Mouse (Mus musculus): ENCODE results near the gene Bcl2l12. TPM values are rescaled to one million over a fixed set of nuclear protein-coding genes. Genes with fewer than 3 reads are reported as not detected.
A peak's percentile ranks its signal among the peaks of the same experiment; 100 is the strongest.

The Bcl2l12 gene
- polyA plus RNA-seq, 1 experiment from 2014 or later: 19.2 TPM

DNA sequence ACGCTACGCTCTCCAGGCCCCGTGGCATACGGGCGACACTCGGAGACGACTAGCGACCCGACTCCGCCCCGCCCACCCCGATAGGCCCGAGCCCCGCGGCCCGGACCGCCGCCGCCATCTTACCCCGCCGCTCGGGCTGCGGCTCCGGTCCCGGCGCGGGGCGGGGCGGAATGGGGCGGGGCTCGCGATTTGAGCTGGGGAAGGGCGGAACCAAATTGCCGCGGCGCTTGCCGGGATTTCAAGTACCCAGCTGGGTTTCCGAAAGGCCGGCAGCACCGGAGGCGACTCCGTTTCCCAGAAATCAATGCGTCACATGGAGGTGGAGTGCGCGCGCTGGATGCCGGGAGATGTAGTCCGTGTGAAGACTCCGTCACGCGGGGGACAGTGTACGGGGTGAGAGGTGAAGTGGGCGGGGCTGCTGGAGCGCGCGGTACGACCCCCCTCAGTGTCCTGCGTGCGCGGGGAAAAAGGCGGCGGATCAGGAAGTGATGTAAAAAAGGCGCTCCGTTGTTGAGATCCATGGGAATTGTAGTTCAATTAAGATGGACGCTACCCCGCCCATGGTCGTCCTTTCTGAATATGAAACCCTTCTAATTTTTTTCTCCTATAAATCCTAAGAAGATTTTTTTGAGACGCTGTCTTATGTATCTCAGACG, 17.6 kb upstream of the Bcl2l12 start, which contains the start of gene Scaf1:
Scaf1 (minus strand) TSS at position 407 of the 656 bp plus-strand sequence.
- peaks cover 37% of the 10 kb centered on the region for H3K4me1 ChIP-seq
- WGBS: under 1% methylated on average over 69 of the region's 69 CpGs
- H3K9ac ChIP-seq (replicated peaks): peak within 1 kb of the TSS; percentile 93
- ATAC-seq (replicated peaks): peak; percentile 95
- peak within 1 kb of the TSS; percentile 86 for H3K4me2 ChIP-seq (replicated peaks)
- H3K4me3 ChIP-seq: peak within 1 kb of the TSS; percentile 84
- no peaks in the 10 kb centered on the region for H3K9me3 ChIP-seq
- H3K27ac ChIP-seq (replicated peaks): peak within 1 kb of the TSS; percentile 81
- H3K36me3 ChIP-seq: peaks cover 22% of the 10 kb centered on the region
- H3K27me3 ChIP-seq: peaks cover 4% of the 10 kb centered on the region

DNA sequence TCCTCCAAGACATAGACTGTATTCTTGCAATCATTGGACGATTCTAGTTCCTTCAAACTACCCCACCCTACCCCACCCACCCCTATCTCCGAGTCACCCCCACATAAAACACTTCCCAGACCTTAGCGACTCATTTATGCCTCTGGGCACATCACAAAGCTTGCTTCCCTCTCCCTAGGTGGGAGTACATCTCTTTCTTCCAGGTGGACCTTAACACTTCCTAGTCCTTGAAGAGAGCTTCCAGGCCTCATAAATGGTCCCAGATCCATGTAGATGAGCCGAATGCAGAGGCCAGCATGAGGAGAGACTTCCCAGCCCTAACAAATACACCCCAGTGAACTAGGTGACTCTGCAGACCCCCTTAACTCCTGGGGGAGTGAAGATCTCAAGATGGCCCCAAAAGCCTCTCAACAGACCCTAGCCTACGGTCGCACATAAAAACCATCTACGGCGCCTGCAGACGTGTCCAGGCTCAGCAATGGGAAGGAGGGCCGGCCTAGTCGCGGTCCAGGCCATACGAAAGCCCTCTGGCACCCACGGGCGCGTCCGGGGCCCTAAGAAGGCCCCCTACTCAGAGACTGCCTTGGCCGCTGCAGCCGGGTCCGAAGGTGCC, 16.9 kb upstream of the Bcl2l12 start:
- H3K9ac ChIP-seq (replicated peaks): peak overlapping the region; percentile 93
- H3K4me1 ChIP-seq: peaks cover 37% of the 10 kb centered on the region
- no peak for ATAC-seq (replicated peaks)
- H3K36me3 ChIP-seq: peaks cover 26% of the 10 kb centered on the region
- WGBS: 2% methylated on average over 20 of the region's 20 CpGs
- peak overlapping the region; percentile 86 for H3K4me2 ChIP-seq (replicated peaks)
- H3K4me3 ChIP-seq: peak overlapping the region; percentile 84
- peaks cover 4% of the 10 kb centered on the region for H3K27me3 ChIP-seq
- H3K9me3 ChIP-seq: no peaks in the 10 kb centered on the region
- peak overlapping the region; percentile 69 for H3K27ac ChIP-seq (replicated peaks)

DNA sequence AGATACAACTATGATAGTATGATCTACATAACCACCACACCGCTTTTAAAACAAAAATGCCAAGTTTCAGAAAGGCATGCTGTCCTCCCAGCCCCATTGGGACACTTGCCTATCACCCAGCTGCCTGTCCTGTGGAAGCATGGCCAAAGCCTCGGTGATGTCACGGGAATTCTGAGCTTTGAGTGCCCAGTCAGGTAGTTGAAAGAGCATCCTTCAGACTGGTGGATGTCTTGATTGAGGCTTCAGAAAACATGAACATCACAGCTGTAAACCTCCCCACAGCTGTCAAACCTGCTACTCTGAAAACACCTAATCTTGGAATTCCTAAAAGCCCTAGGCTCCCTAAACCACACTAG, 15.6 kb upstream of the Bcl2l12 start:
- Histone ChIP-seq H3K4me2 (replicated peaks) (no peak overlapping the region), H3K4me1 (peaks cover 37% of the 10 kb centered on the region), H3K9me3 (no peaks in the 10 kb centered on the region), H3K36me3 (peaks cover 40% of the 10 kb centered on the region), H3K27me3 (peaks cover 2% of the 10 kb centered on the region), H3K27ac (replicated peaks) (no peak overlapping the region), H3K9ac (replicated peaks) (no peak overlapping the region), H3K4me3 (no peak overlapping the region)
- ATAC-seq (replicated peaks): no peak
- WGBS: 94% methylated on average over 3 of the region's 3 CpGs

GRCm38 (mm10) chr7:45013366-45014095, 15.0 kb upstream of the Bcl2l12 start:
- Histone ChIP-seq H3K36me3 (peaks cover 45% of the 10 kb centered on the region), H3K4me1 (peaks cover 37% of the 10 kb centered on the region), H3K27ac (replicated peaks) (no peak overlapping the region), H3K4me2 (replicated peaks) (no peak overlapping the region), H3K4me3 (no peak overlapping the region), H3K27me3 (no peaks in the 10 kb centered on the region), H3K9ac (replicated peaks) (no peak overlapping the region), H3K9me3 (no peaks in the 10 kb centered on the region)
- ATAC-seq (replicated peaks): no peak
- WGBS: 95% methylated on average over 16 of the region's 16 CpGs

GRCm38 (mm10) chr7:45012824-45013223, 14.3 kb upstream of the Bcl2l12 start:
- no peaks in the 10 kb centered on the region for H3K27me3 ChIP-seq
- H3K4me2 ChIP-seq (replicated peaks): no peak overlapping the region
- H3K4me3 ChIP-seq: no peak overlapping the region
- no peak for ATAC-seq (replicated peaks)
- H3K27ac ChIP-seq (replicated peaks): no peak overlapping the region
- WGBS: 88% methylated on average over 4 of the region's 4 CpGs
- no peak overlapping the region for H3K9ac ChIP-seq (replicated peaks)
- H3K9me3 ChIP-seq: no peaks in the 10 kb centered on the region
- H3K36me3 ChIP-seq: peaks cover 52% of the 10 kb centered on the region
- peaks cover 34% of the 10 kb centered on the region for H3K4me1 ChIP-seq

GRCm38 (mm10) chr7:45012011-45012410, 13.5 kb upstream of the Bcl2l12 start:
- no peak overlapping the region for H3K4me3 ChIP-seq
- WGBS: 96% methylated on average over 6 of the region's 6 CpGs

GRCm38 (mm10) chr7:45008411-45008810, 9.9 kb upstream of the Bcl2l12 start:
- Histone ChIP-seq H3K4me3 (no peak overlapping the region), H3K27me3 (no peaks in the 10 kb centered on the region), H3K27ac (replicated peaks) (no peak overlapping the region), H3K9ac (replicated peaks) (no peak overlapping the region), H3K36me3 (peaks cover 92% of the 10 kb centered on the region), H3K9me3 (no peaks in the 10 kb centered on the region), H3K4me1 (0 out of 2 replicates have a peak, but pooled peaks cover 4% of the 10 kb centered on the region), H3K4me2 (replicated peaks) (no peak overlapping the region)
- 94% methylated on average over 19 of the region's 19 CpGs for WGBS
- no peak for ATAC-seq (replicated peaks)

More at GRCm38 (mm10) chr7:45012011-45012410, 13.5 kb upstream of the Bcl2l12 start:
- H3K27me3 ChIP-seq: no peaks in the 10 kb centered on the region
- no peak overlapping the region for H3K9ac ChIP-seq (replicated peaks)
- no peak overlapping the region for H3K27ac ChIP-seq (replicated peaks)
- peaks cover 26% of the 10 kb centered on the region for H3K4me1 ChIP-seq
- ATAC-seq (replicated peaks): no peak
- H3K9me3 ChIP-seq: no peaks in the 10 kb centered on the region
- no peak overlapping the region for H3K4me2 ChIP-seq (replicated peaks)
- peaks cover 60% of the 10 kb centered on the region for H3K36me3 ChIP-seq

- ATAC-seq (replicated peaks): no peak
- WGBS: 94% methylated on average over 30 of the region's 30 CpGs
These were observed 9.3 kb upstream of the Bcl2l12 start for GRCm38 (mm10) chr7:45007846-45008245.

DNA sequence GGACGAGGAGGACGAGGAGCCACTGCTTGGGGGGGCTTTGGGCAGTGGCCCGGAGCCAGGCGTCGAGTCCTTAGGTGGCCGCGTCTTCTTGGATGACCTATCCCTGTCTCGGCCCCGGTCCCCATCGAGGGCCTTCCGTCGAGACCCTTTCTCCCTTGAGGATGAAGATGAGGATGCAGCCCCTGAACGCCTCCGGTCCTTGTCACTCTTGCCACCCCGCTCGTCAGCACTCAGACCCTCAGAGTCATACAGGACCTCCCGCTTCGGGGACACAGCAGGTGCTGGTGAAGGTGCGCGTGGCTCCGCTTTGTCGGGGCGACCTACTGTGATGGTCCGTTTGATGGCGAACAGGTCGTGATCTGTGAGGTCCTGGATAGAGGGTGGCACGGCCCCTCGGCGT, 8.6 kb upstream of the Bcl2l12 start:
- Histone ChIP-seq H3K27me3 (no peaks in the 10 kb centered on the region), H3K36me3 (peaks cover 94% of the 10 kb centered on the region), H3K9me3 (no peaks in the 10 kb centered on the region), H3K9ac (replicated peaks) (no peak overlapping the region), H3K4me2 (replicated peaks) (no peak overlapping the region), H3K27ac (replicated peaks) (no peak overlapping the region), H3K4me1 (no peaks in the 10 kb centered on the region), H3K4me3 (no peak overlapping the region)
- no peak for ATAC-seq (replicated peaks)
- WGBS: 97% methylated on average over 29 of the region's 29 CpGs

More at GRCm38 (mm10) chr7:45007846-45008245, 9.3 kb upstream of the Bcl2l12 start:
- H3K36me3 ChIP-seq: peaks cover 93% of the 10 kb centered on the region
- H3K9ac ChIP-seq (replicated peaks): no peak overlapping the region
- H3K9me3 ChIP-seq: no peaks in the 10 kb centered on the region
- no peaks in the 10 kb centered on the region for H3K27me3 ChIP-seq
- H3K4me1 ChIP-seq: no peaks in the 10 kb centered on the region
- H3K4me2 ChIP-seq (replicated peaks): no peak overlapping the region
- no peak overlapping the region for H3K4me3 ChIP-seq
- H3K27ac ChIP-seq (replicated peaks): no peak overlapping the region

DNA sequence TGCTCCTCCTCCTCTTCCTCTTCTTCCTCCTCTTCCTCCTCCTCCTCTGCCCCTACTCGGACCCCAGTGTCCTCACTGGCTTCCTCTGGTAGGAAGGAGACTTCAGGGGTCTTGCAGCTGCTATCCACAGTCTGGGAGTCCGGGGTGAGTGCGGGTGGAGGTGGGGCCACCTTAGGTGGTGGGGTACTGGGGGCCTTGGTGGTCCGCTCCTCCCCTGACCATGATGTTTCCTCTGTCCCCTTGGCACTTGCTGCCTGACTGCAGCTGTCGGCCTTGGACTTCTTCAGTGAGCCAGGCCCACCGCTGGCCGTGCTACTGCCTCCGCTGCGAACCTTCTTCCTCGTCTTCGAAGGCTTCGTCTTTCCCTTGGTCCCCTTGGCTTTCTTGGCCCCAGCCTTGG, 8.0 kb upstream of the Bcl2l12 start:
- no peaks in the 10 kb centered on the region for H3K4me1 ChIP-seq
- H3K4me2 ChIP-seq (replicated peaks): no peak overlapping the region
- WGBS: 95% methylated on average over 12 of the region's 12 CpGs

GRCm38 (mm10) chr7:45005321-45005992, 6.9 kb upstream of the Bcl2l12 start:
- no peaks in the 10 kb centered on the region for H3K9me3 ChIP-seq
- no peak overlapping the region for H3K9ac ChIP-seq (replicated peaks)
- H3K4me3 ChIP-seq: no peak overlapping the region
- no peak overlapping the region for H3K4me2 ChIP-seq (replicated peaks)
- H3K27me3 ChIP-seq: no peaks in the 10 kb centered on the region
- peaks cover 96% of the 10 kb centered on the region for H3K36me3 ChIP-seq
- H3K4me1 ChIP-seq: no peaks in the 10 kb centered on the region
- no peak overlapping the region for H3K27ac ChIP-seq (replicated peaks)
- 87% methylated on average over 6 of the region's 6 CpGs for WGBS
- ATAC-seq (replicated peaks): no peak

More for the DNA sequence above, 8.0 kb upstream of the Bcl2l12 start:
- Histone ChIP-seq H3K27me3 (no peaks in the 10 kb centered on the region), H3K4me3 (no peak overlapping the region), H3K9ac (replicated peaks) (no peak overlapping the region), H3K9me3 (no peaks in the 10 kb centered on the region), H3K36me3 (peaks cover 94% of the 10 kb centered on the region), H3K27ac (replicated peaks) (no peak overlapping the region)
- no peak for ATAC-seq (replicated peaks)

GRCm38 (mm10) chr7:45004546-45004945, 6.0 kb upstream of the Bcl2l12 start:
- Histone ChIP-seq H3K36me3 (peaks cover 90% of the 10 kb centered on the region), H3K4me2 (replicated peaks) (no peak overlapping the region), H3K9ac (replicated peaks) (no peak overlapping the region), H3K4me3 (no peak overlapping the region), H3K27ac (replicated peaks) (no peak overlapping the region), H3K27me3 (no peaks in the 10 kb centered on the region), H3K4me1 (no peaks in the 10 kb centered on the region), H3K9me3 (no peaks in the 10 kb centered on the region)
- 91% methylated on average over 3 of the region's 3 CpGs for WGBS
- no peak for ATAC-seq (replicated peaks)

All from forebrain, embryonic 15.5 days (tissue).